Mouse (Mus musculus) cerebellum, postnatal 10 days (tissue): ENCODE measurements around the gene Fhl2.
"Not testable (repeated sequence)": the region's sequence is repeated elsewhere in the genome, so short reads cannot be mapped to it uniquely, and the experiment has no call there.

ENCODE experiments used
- DNase-seq, 2 experiments: peaks; one replicate each; pipeline ENCODE4 v3.0.0; 2021; ENCODE audit warnings: mixed read lengths in 2 of 2

The Fhl2 gene

GRCm38 (mm10) chr1:43147474-43147873 is 49.3 kb downstream of the Fhl2 start:
- DNase-seq = no peak

GRCm38 (mm10) chr1:43145388-43145787 is 51.4 kb downstream of the Fhl2 start:
- DNase-seq = no peak

GRCm38 (mm10) chr1:43144338-43144906 is 52.4 kb downstream of the Fhl2 start:
- DNase-seq = no peak

- DNase-seq = no peak
Observed at GRCm38 (mm10) chr1:43143791-43144190, 53.0 kb downstream of the Fhl2 start.

GRCm38 (mm10) chr1:43143284-43143683 is 53.5 kb downstream of the Fhl2 start:
- peak; percentile 40 to 41 for DNase-seq

- DNase-seq = peak; percentile 38 to 51
Observed at GRCm38 (mm10) chr1:43142849-43143248, 53.9 kb downstream of the Fhl2 start.

- peak; percentile 77 to 78 for DNase-seq
Observed at GRCm38 (mm10) chr1:43141555-43141961, 55.2 kb downstream of the Fhl2 start.

- DNase-seq = peak; percentile 92 to 95
Observed at GRCm38 (mm10) chr1:43139587-43140266, 57.1 kb downstream of the Fhl2 start.

GRCm38 (mm10) chr1:43138268-43138812 is 58.4 kb downstream of the Fhl2 start:
- no peak for DNase-seq

GRCm38 (mm10) chr1:43137334-43137733 is 59.5 kb downstream of the Fhl2 start:
- DNase-seq = no peak

- not testable (repeated sequence) for DNase-seq
Observed at GRCm38 (mm10) chr1:43136488-43137029, 60.2 kb downstream of the Fhl2 start.

- peak; percentile 57 to 69 for DNase-seq
Observed at GRCm38 (mm10) chr1:43131591-43131990, 65.2 kb downstream of the Fhl2 start.

- no peak for DNase-seq
Observed at GRCm38 (mm10) chr1:43130219-43130981, 66.4 kb downstream of the Fhl2 start.

GRCm38 (mm10) chr1:43127820-43128610 is 68.8 kb downstream of the Fhl2 start:
- DNase-seq = no peak

- DNase-seq = no peak
Observed at GRCm38 (mm10) chr1:43127196-43127595, 69.6 kb downstream of the Fhl2 start.

GRCm38 (mm10) chr1:43124726-43125125 is 72.1 kb downstream of the Fhl2 start:
- no peak for DNase-seq

GRCm38 (mm10) chr1:43122616-43123015 is 74.2 kb downstream of the Fhl2 start:
- DNase-seq = no peak

GRCm38 (mm10) chr1:43120950-43121349 is 75.8 kb downstream of the Fhl2 start:
- no peak for DNase-seq

GRCm38 (mm10) chr1:43117435-43117834 is 79.3 kb downstream of the Fhl2 start:
- no peak for DNase-seq

- peak; percentile 86 for DNase-seq
Observed at GRCm38 (mm10) chr1:43112882-43113281, 83.9 kb downstream of the Fhl2 start.

GRCm38 (mm10) chr1:43110556-43110955 is 86.2 kb downstream of the Fhl2 start:
- DNase-seq = peak; percentile 67 to 72

- DNase-seq = no peak
Observed at GRCm38 (mm10) chr1:43108729-43109128, 88.1 kb downstream of the Fhl2 start.
